Mouse (Mus musculus) myocyte (in vitro differentiated cells): ENCODE data around the gene Kazn.

Source experiments
- CEBPB ChIP-seq: IDR thresholded peaks from 2 replicates; pipeline ENCODE4 v1.6.1; 2011; ENCODE audit warnings: mild to moderate bottlenecking, moderate library complexity; ENCODE audit not compliant: poor library complexity, insufficient read depth, severe bottlenecking
- E2F4 ChIP-seq: IDR thresholded peaks from one replicate; pipeline ENCODE4 v1.6.1; 2011; ENCODE audit warnings: mild to moderate bottlenecking, control low read depth, moderate library complexity; ENCODE audit not compliant: insufficient read depth
- MAX ChIP-seq: IDR thresholded peaks from one replicate; pipeline ENCODE4 v1.6.1; 2011; ENCODE audit warnings: low read depth, mild to moderate bottlenecking, control low read depth
- POLR2A ChIP-seq: IDR thresholded peaks from one replicate; pipeline ENCODE4 v1.6.1; 2011; ENCODE audit warnings: low read depth, mild to moderate bottlenecking, control low read depth, moderate library complexity; ENCODE audit not compliant: insufficient read length
- TCF12 ChIP-seq: IDR thresholded peaks from one replicate; pipeline ENCODE4 v1.6.1; 2011; ENCODE audit warnings: mild to moderate bottlenecking, control low read depth; ENCODE audit not compliant: poor library complexity, insufficient read depth, severe bottlenecking
- USF1 ChIP-seq: IDR thresholded peaks from one replicate; pipeline ENCODE4 v1.6.1; 2011; ENCODE audit warnings: low read depth, mild to moderate bottlenecking, control low read depth, moderate library complexity

GRCm38 (mm10) chr4:142053661-142054448, 185.3 kb downstream of the Kazn start:
- TF ChIP-seq TCF12 (no peak), E2F4 (no peak), USF1 (no peak), MAX (no peak), CEBPB (no peak), POLR2A (no peak)
